Mouse (Mus musculus) right cerebral cortex, postnatal 4 days (tissue): ENCODE data around the gene Myt1l.

Experiments used
- DNase-seq: peaks from one replicate; pipeline ENCODE4 v3.0.0-alpha.2; 2022

Gene Myt1l

DNA sequence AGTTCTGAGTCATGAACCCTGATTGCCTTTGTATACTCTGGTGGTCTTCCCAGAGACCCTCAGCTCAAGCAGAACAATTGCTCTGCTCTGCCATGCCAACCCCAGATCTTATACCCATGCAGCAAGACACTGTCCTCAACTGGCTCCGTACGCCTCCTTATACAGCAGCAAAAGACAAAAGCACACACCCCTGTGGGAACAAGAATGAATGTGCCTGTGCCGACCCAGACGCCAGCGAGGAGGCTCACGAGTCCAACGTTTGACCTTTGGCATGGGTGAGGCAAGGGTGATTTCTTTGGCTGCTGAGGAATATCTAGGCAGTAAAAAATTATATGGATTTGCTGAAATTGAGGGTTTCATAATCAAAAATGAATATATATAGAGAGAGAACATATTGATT lies 143.8 kb downstream of the Myt1l start:
- no peak for DNase-seq

DNA sequence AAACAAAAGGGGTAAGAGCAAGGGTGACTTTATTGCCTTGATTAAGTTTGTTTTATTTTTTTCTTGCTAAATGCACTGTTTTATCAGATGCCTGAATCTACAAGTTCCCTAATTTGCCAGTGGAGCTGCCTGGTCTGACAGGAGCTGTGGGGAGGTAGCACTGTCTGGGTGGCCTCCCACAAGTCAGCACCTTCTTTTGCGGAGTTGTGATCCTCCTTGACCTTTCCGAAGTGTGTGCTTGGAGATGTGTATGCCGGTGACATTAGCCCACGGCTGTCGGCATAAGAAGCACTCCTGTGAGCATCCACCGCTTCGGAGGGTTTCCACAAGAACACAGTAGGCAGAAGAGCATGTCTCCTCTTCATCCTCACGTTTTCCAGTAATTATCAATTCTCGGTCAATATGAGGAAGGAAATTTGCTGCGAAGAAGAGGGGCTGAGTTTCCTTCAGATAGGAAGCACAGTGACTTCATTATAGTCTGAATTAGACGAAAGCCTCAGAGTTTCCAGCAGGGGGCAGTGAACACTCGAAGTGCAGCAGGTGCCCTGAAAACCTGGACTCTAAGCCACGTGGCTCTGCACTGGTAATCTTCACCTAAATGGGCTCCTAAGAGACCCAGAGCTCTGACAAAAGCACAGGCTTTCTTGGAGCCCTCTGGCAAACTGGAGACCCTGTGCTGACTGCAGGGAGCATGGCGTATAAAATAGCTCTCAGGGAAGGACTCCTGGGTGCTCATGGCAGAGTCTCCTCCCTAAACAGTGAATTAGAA lies 147.6 kb downstream of the Myt1l start:
- peak; percentile 56 for DNase-seq

DNA sequence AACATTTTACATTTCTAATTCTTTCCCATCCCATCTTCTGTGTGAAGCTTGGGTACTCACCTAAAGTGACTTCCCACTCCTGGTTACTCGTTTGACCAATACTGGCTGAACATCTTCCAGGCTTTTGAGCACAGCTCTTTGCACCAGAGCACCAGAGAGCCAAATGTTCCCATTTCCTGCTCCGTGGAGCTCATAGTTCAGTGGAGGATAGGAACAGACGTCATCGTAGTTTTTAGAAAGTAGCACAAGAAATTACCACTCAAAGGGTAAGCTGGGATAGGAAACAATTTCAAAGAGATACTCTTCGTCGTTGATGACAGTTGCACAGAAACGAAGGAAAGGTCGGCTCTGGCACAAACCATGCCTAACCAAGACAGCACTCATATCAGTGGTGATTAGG lies 154.2 kb downstream of the Myt1l start:
- DNase-seq = no peak

DNA sequence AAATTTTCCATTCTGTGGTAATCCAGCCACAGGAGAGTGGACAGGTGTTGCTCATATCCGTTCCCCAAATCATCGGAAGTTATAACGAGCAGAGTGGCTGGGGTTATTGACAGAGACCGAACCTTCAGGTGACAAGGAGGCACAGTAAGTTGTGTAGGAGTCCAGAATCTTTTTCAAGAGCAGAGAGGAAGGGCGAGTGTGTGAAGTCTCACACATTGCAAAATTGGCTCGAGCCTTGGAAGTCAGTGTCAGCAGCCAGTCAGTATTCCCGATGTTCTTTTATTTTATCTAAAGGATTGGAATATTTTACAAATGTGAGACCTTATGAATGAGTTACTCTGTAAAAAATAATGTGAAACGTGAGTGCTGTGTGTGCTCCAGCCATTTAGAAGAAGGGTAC lies 154.8 kb downstream of the Myt1l start:
- no peak for DNase-seq

DNA sequence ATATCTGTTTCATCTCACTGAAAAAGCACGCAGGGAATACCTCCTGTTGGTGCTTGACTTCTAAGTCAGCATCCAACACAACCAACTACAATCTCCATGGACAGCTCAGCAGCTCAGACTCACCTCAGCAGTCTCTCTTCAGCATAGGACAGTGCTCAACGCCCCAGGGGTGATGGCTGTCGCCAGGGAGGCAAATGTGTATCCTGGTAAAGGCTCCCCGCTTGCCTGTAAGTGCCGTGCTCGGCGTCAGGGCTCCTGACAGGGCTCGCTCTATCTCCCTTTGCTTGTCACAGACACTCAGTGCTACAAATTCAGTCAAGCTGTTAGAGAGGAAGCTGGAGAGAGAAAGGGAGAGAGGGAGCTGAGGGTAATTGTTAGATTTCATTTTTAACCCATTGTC lies 158.1 kb downstream of the Myt1l start:
- DNase-seq = no peak

DNA sequence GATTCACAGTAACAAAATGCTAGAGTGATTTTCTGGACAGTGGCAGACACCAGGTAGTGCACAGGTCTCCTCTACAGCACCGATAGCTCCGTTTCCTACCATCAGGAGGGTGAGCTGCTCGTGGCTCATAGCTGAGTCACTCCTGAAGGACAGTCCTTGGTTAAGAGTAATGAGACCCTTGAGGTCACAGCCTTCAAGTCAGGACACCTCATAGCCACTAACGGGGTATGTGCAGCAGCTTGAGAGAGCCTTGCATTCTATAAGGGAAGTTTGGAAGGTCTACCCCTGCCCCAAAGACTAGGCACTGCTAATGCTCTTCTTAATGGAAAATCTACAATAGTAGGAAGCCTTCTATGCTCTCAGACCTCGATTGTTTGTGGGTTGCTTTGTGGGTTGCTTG lies 163.4 kb downstream of the Myt1l start:
- no peak for DNase-seq

DNA sequence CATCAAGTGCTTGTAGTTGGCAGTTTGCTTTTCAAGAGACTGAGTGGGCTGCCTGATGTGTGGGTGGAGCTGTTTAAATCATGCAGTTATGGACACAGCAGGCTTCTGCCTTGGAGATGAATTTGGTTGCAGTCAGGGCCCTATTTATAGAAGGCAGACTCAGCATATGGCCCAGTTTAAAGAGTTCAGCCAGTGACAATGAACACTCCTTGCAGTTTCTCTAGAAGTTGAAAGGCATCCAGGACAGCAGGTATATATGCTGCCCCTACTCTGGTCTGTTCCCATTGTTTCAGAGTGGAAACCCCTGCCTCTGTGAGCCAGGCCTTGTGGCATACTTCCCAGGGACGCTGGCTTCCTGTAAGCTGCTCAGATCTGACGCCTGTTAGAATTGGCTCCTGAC lies 167.0 kb downstream of the Myt1l start:
- DNase-seq = no peak

DNA sequence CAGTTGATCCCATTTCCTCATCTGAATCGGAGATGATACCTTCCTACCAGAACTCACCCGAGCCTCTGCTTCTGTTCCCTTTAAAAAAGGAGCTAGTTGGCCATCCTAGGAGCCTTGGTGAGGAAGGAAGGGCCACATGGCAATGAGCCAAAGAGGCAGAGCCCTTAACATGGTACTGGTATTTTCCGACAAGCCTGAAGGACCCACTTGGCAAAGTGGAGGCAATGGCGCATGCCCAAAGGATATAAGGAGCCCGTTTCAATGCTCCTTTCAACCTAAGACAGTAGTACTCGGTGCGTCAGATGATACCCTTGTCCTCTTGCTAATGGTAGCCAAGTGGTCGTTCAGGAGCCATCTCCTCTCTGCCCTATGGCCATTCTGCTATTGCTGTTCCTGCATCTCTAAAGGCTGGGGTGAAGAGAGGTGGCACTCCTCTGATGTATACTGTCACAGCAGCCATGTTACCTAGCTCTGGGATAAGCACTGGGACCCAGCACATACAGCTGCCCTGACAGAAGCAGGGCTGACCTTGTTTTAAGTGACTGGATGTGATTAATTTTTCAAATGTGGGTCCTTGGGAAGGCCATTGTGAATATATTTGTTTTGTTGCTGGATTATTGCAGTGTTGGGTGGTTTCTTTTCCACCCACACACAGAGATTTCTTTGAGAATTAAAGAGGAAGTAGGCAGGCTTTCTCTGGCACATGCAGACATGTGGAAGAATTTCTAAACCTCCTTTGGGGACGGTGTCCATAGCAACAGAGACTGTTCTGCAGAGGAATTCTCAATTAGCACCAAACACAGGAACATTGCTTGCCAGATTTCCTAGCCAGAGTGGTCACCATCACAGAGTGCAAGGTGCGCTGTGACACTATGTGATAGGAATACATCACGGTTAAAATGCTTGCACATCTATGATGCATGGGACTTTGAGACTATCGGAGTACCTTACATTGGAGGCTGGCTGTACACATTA lies 169.6 kb downstream of the Myt1l start:
- peak; percentile 49 for DNase-seq

DNA sequence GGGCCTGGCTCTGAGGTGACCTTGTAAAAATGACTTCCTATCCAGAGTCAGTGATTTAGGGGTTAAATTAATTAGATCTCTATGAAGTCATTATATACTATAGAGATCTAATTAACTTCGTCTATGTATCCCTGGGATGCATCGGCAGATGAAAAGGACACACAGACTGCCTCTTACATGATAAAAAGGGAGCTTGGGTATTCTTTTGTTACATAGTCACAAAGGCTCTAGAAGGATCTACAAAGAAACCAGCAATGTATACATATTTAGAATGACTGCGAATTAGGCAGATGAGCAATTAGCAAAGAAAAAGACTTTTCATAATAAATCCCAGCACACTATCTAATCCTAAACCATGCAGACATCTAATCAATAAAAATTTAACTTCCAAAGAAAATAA lies 170.4 kb downstream of the Myt1l start:
- no peak for DNase-seq

DNA sequence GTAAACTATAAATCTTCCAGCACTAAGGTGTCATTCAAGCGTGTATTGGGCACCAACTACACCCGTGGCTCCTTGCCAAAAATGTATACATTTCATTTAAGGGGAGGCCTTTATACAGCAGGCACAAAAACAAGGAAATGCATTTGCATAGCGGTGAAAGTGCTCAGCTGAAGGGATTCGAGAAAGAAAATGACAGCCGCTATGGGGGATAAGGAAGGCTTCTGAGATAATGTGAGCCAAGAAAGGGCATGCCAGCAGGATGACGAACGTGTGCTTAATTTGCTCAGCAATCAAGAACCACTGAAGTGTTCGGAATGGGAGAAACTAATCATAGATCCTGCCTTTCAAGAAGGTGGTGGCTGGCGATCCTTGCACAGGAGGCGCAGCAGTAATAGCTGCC lies 170.8 kb downstream of the Myt1l start:
- no peak for DNase-seq

DNA sequence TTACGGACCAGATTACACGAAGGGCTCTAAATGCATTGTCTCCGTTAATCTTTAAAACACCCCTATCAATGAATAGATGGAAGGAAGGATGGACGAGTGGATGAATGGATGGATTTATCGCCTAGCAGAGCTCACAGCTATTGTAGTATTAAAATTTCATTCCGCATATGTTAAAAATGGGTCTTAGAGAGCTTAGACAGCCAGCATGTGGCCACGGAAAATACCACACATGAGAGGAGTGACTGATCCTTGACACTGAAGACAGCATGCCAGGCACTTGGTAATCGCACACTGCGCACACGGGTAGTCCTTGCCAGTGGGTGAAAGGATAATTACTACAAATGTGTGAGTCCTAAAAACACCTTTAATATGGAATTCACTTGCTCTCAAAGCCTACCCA lies 171.2 kb downstream of the Myt1l start:
- DNase-seq = no peak

DNA sequence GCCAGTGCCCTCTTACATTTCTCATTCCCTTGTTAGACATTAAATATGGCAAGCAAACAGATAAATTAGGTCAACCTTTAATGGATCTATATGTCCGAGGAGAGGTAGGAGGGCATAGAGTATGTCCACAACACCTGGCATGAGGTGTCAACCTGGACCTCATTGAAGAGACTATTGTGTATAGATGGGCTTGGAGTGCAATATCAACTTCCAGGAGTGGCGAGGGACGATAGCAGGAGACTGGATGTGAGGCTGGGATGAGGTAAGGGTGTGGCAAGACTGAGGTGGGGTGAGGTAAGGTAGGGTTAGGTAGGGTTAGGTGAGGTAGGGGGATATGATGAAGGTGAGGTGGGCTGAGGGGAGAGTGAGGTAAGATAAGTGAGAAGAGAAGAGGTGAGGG lies 171.8 kb downstream of the Myt1l start:
- no peak for DNase-seq

DNA sequence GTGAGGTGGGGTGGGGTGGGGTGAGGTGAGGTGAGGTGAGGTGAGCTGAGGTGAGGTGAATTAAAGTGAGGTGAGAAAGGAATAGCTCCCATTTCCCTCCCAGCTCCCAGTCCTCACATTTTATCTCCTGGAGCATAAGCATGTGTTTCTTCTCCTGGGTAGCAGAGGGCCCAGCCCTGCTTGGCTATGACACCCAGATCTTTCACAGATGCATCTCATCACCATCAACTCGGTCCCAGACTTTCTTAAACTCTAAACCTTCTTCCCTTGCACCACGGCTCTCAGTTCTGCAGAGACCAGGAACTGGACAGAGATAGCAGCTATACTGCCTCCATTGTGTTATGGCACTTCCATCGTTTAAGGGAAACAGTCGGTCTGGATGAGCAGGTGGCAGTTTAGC lies 172.9 kb downstream of the Myt1l start:
- no peak for DNase-seq

DNA sequence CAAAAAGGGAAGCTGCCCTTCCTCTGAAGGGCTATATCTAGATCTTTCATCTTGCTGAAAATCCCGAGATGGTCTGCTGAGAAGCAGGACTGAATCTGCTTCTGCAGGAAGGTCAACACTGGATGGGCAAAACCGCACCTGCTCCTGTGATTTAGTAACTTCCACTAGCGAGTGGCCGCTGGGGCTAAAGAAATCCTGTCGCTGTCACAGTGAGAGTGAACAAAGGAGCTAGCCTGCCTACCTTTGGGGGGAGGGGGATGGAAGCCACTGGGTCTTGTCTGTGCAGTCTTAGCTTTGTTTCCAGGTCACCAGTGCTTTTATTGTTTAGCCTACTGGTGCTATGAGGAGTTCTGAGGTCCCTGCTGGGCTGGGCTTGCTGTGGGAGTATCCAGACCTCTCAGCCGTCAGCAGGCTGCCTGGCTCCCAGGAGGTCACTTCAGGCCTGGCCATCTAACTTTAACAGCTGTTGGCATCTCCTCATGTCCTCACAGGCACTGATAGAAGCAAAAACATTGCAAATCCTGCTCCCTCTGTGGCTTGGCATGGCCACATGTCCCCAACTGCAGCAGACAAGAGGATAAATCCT lies 173.6 kb downstream of the Myt1l start:
- no peak for DNase-seq

DNA sequence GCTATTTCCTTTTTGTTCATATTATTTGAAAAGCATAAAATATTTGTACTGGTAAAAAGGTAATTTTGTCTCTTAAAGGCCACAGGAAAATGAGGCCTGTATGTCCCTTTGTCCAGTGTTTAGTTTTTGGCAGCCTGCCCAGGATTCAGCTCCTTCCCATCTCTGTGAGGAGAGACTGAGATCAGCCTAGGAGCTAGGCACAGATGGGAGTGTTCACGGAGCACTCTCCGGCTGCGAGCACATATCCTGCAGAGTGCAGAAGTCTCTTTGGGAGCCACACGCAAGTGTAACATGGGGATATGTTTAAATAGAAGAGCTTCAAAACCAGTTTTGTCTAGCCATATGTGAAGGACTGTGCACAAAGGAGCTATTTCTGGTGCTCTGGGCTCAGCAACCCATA lies 174.4 kb downstream of the Myt1l start:
- DNase-seq = peak; percentile 56

DNA sequence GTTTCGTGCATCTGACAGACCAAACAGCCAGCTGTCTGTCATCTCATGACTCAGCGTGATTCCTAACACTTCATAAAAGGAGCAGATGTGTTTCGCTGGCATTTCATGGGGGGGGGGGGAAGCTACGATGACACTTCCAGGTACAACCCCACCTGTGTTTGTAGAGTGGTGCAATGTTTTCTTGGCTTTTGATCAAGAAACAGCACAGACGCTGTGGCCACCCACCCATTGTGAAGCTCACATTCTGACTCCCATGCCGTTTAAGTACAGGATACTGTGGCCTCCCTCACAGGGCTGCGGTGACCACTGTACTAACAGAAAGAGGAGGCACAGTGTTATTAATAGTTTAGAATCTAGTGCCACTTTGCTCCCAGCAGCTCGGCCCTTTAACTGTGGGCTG lies 175.4 kb downstream of the Myt1l start:
- DNase-seq = no peak

DNA sequence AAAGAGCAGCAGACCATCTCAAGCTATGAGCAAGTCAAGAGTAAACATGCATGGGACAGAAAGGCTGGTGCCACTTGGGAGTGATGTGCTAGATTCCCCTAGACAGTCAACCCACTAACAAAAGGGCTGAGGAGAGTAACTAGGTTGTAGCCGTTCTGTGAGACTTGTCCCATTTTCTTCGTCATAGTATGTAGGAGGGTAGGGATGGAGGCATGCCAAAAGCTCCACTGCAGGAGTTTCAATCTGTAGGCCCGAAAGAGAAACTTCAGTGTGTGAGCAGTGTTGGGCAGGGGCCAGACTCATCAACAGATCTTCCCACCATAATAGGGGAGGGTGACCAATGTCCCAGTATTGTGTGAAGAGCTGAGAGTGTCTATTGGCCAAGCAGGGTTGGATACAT lies 178.9 kb downstream of the Myt1l start:
- DNase-seq = no peak

DNA sequence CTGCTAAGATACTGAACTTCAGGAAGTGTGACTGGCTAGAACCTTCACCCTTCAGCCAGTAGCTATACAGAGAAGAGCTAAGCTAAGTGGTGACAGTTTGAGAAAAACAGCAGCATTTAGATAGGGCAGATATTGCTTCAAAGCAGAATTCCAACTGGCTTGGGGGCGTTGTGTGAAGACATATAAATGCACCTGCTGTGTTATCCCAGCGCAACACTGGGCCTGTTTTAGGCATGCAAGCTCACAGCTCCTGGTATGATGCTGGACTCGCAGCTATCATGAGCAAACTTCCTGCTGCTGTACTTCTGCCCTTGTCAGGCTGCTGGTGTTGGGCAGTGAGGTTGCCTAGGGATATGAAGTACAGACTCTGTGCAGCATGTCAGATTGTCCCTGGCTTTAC lies 180.0 kb downstream of the Myt1l start:
- DNase-seq = no peak

DNA sequence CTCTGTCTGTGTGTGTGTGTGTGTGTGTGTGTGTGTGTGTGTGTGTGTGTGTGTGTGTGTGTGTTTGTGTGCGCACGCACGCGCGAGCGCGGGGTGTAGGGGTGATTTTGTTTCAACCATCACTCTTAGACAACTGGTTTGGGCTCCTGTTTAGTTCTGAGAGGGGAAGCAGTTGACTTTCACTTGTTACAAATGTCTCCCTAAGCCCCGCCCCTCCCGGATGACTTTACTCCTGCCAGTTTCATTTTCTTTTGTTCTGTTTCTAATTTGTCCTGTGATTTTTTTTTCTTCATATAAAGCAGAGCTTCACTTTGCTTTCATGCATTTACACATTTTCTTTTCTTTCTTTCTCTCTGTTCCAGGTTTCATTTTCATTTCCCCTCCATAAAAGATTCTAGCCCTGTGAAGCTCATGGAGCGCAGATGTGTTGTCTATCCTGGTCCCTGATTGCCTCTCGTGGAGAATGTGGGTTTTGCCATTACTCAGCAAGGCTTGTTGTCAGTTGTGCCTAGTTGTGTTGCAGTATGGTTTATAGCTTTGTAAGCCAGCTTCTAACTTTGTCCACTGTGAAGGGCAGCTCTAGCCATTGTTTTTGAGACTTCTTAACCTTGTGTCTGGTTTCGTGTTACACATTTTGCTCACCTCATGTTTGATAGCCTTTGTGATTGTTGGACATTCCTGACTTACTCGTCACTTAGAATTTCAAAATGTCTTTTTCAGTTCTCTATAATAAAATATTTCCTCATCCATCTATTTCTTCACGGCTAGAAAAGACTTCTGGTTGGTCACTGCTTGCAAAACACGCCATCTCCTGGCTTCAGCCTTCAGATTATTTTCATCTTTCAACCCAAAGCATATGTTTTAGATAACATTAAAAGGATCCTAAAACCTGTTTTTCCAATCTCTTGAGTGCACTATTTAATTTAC lies 184.9 kb downstream of the Myt1l start:
- DNase-seq = no peak

DNA sequence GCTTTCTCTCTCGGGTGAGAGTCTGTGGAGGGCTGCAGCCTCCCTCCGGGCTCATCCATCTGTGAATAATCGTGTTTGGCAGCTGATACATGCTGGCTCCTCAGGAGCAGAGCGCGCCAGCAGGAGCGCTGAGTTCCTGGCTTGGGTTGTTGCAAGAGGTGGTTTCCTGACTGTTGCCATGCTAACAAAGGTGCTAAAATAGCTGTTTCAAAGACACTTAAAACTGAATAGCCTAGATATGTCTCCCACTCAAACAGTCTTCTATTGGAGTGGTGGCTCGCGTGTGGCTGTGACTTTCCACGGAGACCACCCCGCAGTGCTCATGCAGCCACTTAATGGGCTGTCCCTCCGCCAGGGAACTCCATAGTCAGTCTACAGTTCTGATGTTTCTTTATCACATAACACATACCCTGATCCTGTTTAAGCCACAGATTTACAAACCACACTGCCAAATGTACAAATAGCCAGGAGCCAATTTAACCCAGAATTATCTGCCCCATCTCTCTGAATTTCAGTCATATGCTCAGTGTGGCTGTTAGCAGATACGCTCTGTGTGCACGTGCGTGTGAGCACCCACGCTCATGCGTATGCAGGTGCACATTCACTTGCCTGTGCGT lies 195.6 kb downstream of the Myt1l start:
- peak; percentile 55 for DNase-seq

DNA sequence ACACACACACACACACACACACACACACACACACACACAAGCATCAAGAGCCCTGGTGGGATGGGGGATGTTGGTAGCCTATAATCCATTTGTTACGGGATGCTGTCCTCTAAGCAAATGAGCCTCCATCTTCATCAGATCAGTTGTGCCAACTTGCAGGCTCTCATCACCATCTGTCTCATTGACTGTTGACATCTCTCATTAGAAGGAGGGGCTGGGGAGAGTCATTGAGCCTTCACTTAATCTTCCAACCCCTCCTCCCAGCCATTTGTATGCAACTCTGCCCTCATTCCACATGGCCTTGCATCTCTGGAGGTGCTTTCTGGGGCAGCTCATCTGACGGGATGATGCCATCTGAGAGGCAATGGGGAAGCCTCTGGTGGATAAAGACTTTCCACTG lies 200.1 kb downstream of the Myt1l start:
- no peak for DNase-seq

DNA sequence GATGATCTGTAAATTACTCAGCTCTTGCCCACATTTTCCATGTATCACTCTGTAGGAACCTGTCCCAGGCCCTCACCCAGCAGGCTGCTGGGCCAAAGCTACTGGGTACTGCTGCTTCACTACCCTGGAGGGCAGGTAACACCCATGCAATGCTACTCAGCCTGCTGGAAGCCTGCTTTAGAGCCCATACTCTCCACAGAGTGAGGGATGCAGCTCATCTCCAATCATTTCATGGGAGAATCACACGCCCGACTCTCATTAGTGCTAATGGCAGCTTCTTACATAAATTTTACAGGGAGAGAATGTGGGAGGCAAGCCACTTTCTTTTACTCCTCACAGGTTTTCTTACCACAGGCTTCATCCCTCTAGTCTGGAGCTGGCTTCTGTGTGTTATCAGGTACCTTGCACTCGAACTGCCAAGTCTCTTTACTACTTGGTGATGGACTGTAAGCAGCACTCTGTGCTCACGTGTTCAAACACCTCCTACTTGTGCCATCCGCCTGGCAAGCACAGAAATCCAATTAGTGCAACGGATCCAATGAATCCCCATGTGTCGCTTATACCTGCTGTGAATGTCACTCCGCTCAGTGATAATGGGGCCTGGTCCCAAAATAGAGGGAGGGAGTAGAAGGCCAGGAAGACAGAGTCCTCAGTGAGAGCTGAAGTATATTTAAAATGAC lies 212.3 kb downstream of the Myt1l start:
- no peak for DNase-seq
